Mouse (Mus musculus): Measurements from ENCODE around the gene Kcnh8. TPM values are rescaled to one million over a fixed set of nuclear protein-coding genes. Genes with fewer than 3 reads are reported as not detected.

Gene Kcnh8
- polyA plus RNA-seq, 1 experiment from 2014 or later: 3.8 TPM

GRCm38 (mm10) chr17:52649186-52649585 lies 46.7 kb downstream of the Kcnh8 start:
- Histone ChIP-seq H3K4me3 (no peak overlapping the region), H3K4me1 (no peaks in the 10 kb centered on the region), H3K27ac (no peak overlapping the region), H3K27me3 (replicated peaks) (no peaks in the 10 kb centered on the region), H3K36me3 (no peaks in the 10 kb centered on the region), H3K9me3 (no peaks in the 10 kb centered on the region), H3K9ac (no peak overlapping the region), H3K4me2 (replicated peaks) (no peak overlapping the region)
- no peak for ATAC-seq (ENCODE audit: low FRiP score, low read depth)

GRCm38 (mm10) chr17:52691988-52692387 lies 89.5 kb downstream of the Kcnh8 start:
- H3K27ac ChIP-seq: no peak overlapping the region
- H3K4me2 ChIP-seq (replicated peaks): no peak overlapping the region
- H3K9me3 ChIP-seq: no peaks in the 10 kb centered on the region
- H3K27me3 ChIP-seq (replicated peaks): no peaks in the 10 kb centered on the region
- no peak overlapping the region for H3K4me3 ChIP-seq
- no peaks in the 10 kb centered on the region for H3K4me1 ChIP-seq
- ATAC-seq (ENCODE audit: low FRiP score, low read depth): no peak
- H3K36me3 ChIP-seq: no peaks in the 10 kb centered on the region
- H3K9ac ChIP-seq: no peak overlapping the region

GRCm38 (mm10) chr17:52701944-52702343 lies 99.4 kb downstream of the Kcnh8 start:
- H3K36me3 ChIP-seq: no peaks in the 10 kb centered on the region
- H3K4me1 ChIP-seq: no peaks in the 10 kb centered on the region
- WGBS: 85% methylated on average over 3 of the region's 3 CpGs
- H3K27ac ChIP-seq: no peak overlapping the region
- H3K9ac ChIP-seq: no peak overlapping the region
- ATAC-seq (ENCODE audit: low FRiP score, low read depth): no peak
- H3K27me3 ChIP-seq (replicated peaks): no peaks in the 10 kb centered on the region
- no peak overlapping the region for H3K4me2 ChIP-seq (replicated peaks)
- no peaks in the 10 kb centered on the region for H3K9me3 ChIP-seq
- no peak overlapping the region for H3K4me3 ChIP-seq

- no peaks in the 10 kb centered on the region for H3K27me3 ChIP-seq (replicated peaks)
- no peak overlapping the region for H3K27ac ChIP-seq
- H3K36me3 ChIP-seq: no peaks in the 10 kb centered on the region
- H3K9ac ChIP-seq: no peak overlapping the region
- no peak overlapping the region for H3K4me3 ChIP-seq
- no peak overlapping the region for H3K4me2 ChIP-seq (replicated peaks)
- 20% methylated on average over 1 of the region's 1 CpGs for WGBS
- H3K9me3 ChIP-seq: no peaks in the 10 kb centered on the region
- ATAC-seq (ENCODE audit: low FRiP score, low read depth): no peak
- no peaks in the 10 kb centered on the region for H3K4me1 ChIP-seq
Observed at GRCm38 (mm10) chr17:52712319-52712718, 109.8 kb downstream of the Kcnh8 start.

GRCm38 (mm10) chr17:52722214-52722613 lies 119.7 kb downstream of the Kcnh8 start:
- no peaks in the 10 kb centered on the region for H3K9me3 ChIP-seq
- no peaks in the 10 kb centered on the region for H3K36me3 ChIP-seq
- ATAC-seq (ENCODE audit: low FRiP score, low read depth): no peak
- WGBS: 83% methylated on average over 3 of the region's 3 CpGs
- H3K4me2 ChIP-seq (replicated peaks): no peak overlapping the region
- no peak overlapping the region for H3K27ac ChIP-seq
- no peaks in the 10 kb centered on the region for H3K27me3 ChIP-seq (replicated peaks)
- H3K4me3 ChIP-seq: no peak overlapping the region
- H3K9ac ChIP-seq: no peak overlapping the region
- no peaks in the 10 kb centered on the region for H3K4me1 ChIP-seq

- H3K4me2 ChIP-seq (replicated peaks): no peak overlapping the region
- no peak for ATAC-seq (ENCODE audit: low FRiP score, low read depth)
- no peaks in the 10 kb centered on the region for H3K36me3 ChIP-seq
- no peaks in the 10 kb centered on the region for H3K4me1 ChIP-seq
- 71% methylated on average over 2 of the region's 2 CpGs for WGBS
- H3K4me3 ChIP-seq: no peak overlapping the region
- no peaks in the 10 kb centered on the region for H3K9me3 ChIP-seq
- no peak overlapping the region for H3K9ac ChIP-seq
- no peak overlapping the region for H3K27ac ChIP-seq
- H3K27me3 ChIP-seq (replicated peaks): no peaks in the 10 kb centered on the region
Observed at GRCm38 (mm10) chr17:52728806-52729205, 126.3 kb downstream of the Kcnh8 start.

GRCm38 (mm10) chr17:52738436-52738835 lies 135.9 kb downstream of the Kcnh8 start:
- no peaks in the 10 kb centered on the region for H3K36me3 ChIP-seq
- H3K9me3 ChIP-seq: no peaks in the 10 kb centered on the region
- H3K4me3 ChIP-seq: no peak overlapping the region
- no peak overlapping the region for H3K9ac ChIP-seq
- H3K4me1 ChIP-seq: no peaks in the 10 kb centered on the region
- no peak overlapping the region for H3K27ac ChIP-seq
- ATAC-seq (ENCODE audit: low FRiP score, low read depth): no peak
- H3K4me2 ChIP-seq (replicated peaks): no peak overlapping the region
- H3K27me3 ChIP-seq (replicated peaks): no peaks in the 10 kb centered on the region

GRCm38 (mm10) chr17:52788151-52788550 lies 185.6 kb downstream of the Kcnh8 start:
- Histone ChIP-seq H3K27ac (no peak overlapping the region), H3K9me3 (no peaks in the 10 kb centered on the region), H3K36me3 (no peaks in the 10 kb centered on the region), H3K4me1 (no peaks in the 10 kb centered on the region), H3K9ac (no peak overlapping the region), H3K4me3 (no peak overlapping the region), H3K4me2 (replicated peaks) (no peak overlapping the region), H3K27me3 (replicated peaks) (no peaks in the 10 kb centered on the region)
- ATAC-seq (ENCODE audit: low FRiP score, low read depth): no peak
- WGBS: 85% methylated on average over 3 of the region's 3 CpGs

GRCm38 (mm10) chr17:52804463-52804862 lies 202.0 kb downstream of the Kcnh8 start:
- Histone ChIP-seq H3K27me3 (replicated peaks) (no peaks in the 10 kb centered on the region), H3K4me2 (replicated peaks) (no peak overlapping the region), H3K36me3 (no peaks in the 10 kb centered on the region), H3K9ac (no peak overlapping the region), H3K9me3 (no peaks in the 10 kb centered on the region), H3K4me3 (no peak overlapping the region), H3K4me1 (no peaks in the 10 kb centered on the region), H3K27ac (no peak overlapping the region)
- no peak for ATAC-seq (ENCODE audit: low FRiP score, low read depth)
- WGBS: 64% methylated on average over 6 of the region's 6 CpGs

GRCm38 (mm10) chr17:52810773-52811172 lies 208.3 kb downstream of the Kcnh8 start:
- H3K4me1 ChIP-seq: no peaks in the 10 kb centered on the region
- no peak overlapping the region for H3K27ac ChIP-seq
- no peak overlapping the region for H3K4me3 ChIP-seq
- 78% methylated on average over 1 of the region's 1 CpGs for WGBS
- H3K36me3 ChIP-seq: no peaks in the 10 kb centered on the region
- H3K9ac ChIP-seq: no peak overlapping the region
- no peak for ATAC-seq (ENCODE audit: low FRiP score, low read depth)
- no peak overlapping the region for H3K4me2 ChIP-seq (replicated peaks)
- H3K27me3 ChIP-seq (replicated peaks): no peaks in the 10 kb centered on the region
- no peaks in the 10 kb centered on the region for H3K9me3 ChIP-seq

GRCm38 (mm10) chr17:52819007-52819406 lies 216.5 kb downstream of the Kcnh8 start:
- no peak overlapping the region for H3K4me3 ChIP-seq
- no peaks in the 10 kb centered on the region for H3K4me1 ChIP-seq
- 84% methylated on average over 1 of the region's 1 CpGs for WGBS
- no peak for ATAC-seq (ENCODE audit: low FRiP score, low read depth)
- H3K27ac ChIP-seq: no peak overlapping the region
- H3K36me3 ChIP-seq: no peaks in the 10 kb centered on the region
- H3K9ac ChIP-seq: no peak overlapping the region
- no peak overlapping the region for H3K4me2 ChIP-seq (replicated peaks)
- no peaks in the 10 kb centered on the region for H3K9me3 ChIP-seq
- H3K27me3 ChIP-seq (replicated peaks): no peaks in the 10 kb centered on the region

- Histone ChIP-seq H3K9ac (no peak overlapping the region), H3K4me2 (replicated peaks) (no peak overlapping the region), H3K4me3 (no peak overlapping the region), H3K4me1 (no peaks in the 10 kb centered on the region), H3K9me3 (no peaks in the 10 kb centered on the region), H3K27me3 (replicated peaks) (no peaks in the 10 kb centered on the region), H3K27ac (no peak overlapping the region), H3K36me3 (no peaks in the 10 kb centered on the region)
- 97% methylated on average over 4 of the region's 4 CpGs for WGBS
- no peak for ATAC-seq (ENCODE audit: low FRiP score, low read depth)
Observed at GRCm38 (mm10) chr17:52829678-52830077, 227.2 kb downstream of the Kcnh8 start.

GRCm38 (mm10) chr17:52873195-52873594 lies 270.7 kb downstream of the Kcnh8 start:
- no peak for ATAC-seq (ENCODE audit: low FRiP score, low read depth)
- Histone ChIP-seq H3K9ac (no peak overlapping the region), H3K4me3 (no peak overlapping the region), H3K36me3 (no peaks in the 10 kb centered on the region), H3K4me1 (no peaks in the 10 kb centered on the region), H3K27me3 (replicated peaks) (no peaks in the 10 kb centered on the region), H3K9me3 (no peaks in the 10 kb centered on the region), H3K27ac (no peak overlapping the region), H3K4me2 (replicated peaks) (no peak overlapping the region)
- 86% methylated on average over 3 of the region's 3 CpGs for WGBS

- ATAC-seq (ENCODE audit: low FRiP score, low read depth): no peak
- no peak overlapping the region for H3K9ac ChIP-seq
- WGBS: 48% methylated on average over 1 of the region's 1 CpGs
- H3K27me3 ChIP-seq (replicated peaks): no peaks in the 10 kb centered on the region
- H3K4me3 ChIP-seq: no peak overlapping the region
- no peak overlapping the region for H3K27ac ChIP-seq
- no peaks in the 10 kb centered on the region for H3K4me1 ChIP-seq
- no peaks in the 10 kb centered on the region for H3K9me3 ChIP-seq
- no peak overlapping the region for H3K4me2 ChIP-seq (replicated peaks)
- no peaks in the 10 kb centered on the region for H3K36me3 ChIP-seq
Observed at GRCm38 (mm10) chr17:52878964-52879363, 276.5 kb downstream of the Kcnh8 start.

Measured in neural tube, embryonic 12.5 days (tissue).